Mouse (Mus musculus) CH12.LX (cell line): ENCODE results near the gene Elovl4. TPM values are rescaled to one million over a fixed set of nuclear protein-coding genes. Genes with fewer than 3 reads are reported as not detected.

Experiments used
- DNase-seq: peaks from one replicate; pipeline ENCODE4 v3.0.0-alpha.2; 2013; ENCODE audit errors: extremely low read depth
- H3K27ac ChIP-seq: 2 replicates; pipeline ENCODE4 v1.5.1; 2012; ENCODE audit warnings: low read depth, mild to moderate bottlenecking, control low read depth, moderate library complexity; ENCODE audit not compliant: insufficient read depth
- H3K27me3 ChIP-seq: replicated peaks from 2 replicates; pipeline ENCODE3; 2012; ENCODE audit warnings: inconsistent platforms
- H3K36me3 ChIP-seq, 2 experiments: replicated peaks in 1 of 2; 2 replicates each; pipeline versions ENCODE3 to v1.6.1; 2012; ENCODE audit warnings: inconsistent platforms in 1 of 2, low read length in 1 of 2, mild to moderate bottlenecking in 1 of 2, mixed read lengths in 1 of 2, moderate library complexity in 1 of 2; ENCODE audit not compliant: control insufficient read depth in 1 of 2, insufficient read depth in 1 of 2
- H3K4me1 ChIP-seq, 2 experiments: 2 replicates each; pipeline ENCODE4 v1.6.1; 2012; ENCODE audit warnings: inconsistent platforms in 1 of 2, moderate library complexity in 1 of 2; ENCODE audit not compliant: insufficient read depth in 2 of 2, control insufficient read depth in 1 of 2
- H3K4me2 ChIP-seq: 2 replicates; pipeline ENCODE4 v1.6.1; 2012; ENCODE audit warnings: low read depth, mild to moderate bottlenecking, control low read depth; ENCODE audit not compliant: poor library complexity, insufficient read depth, severe bottlenecking
- H3K4me3 ChIP-seq, 3 experiments: fragments of 150-350 bp in 1 of 3; sonication (generic) in 1 of 3; replicated peaks in 1 of 3; 2 replicates each; pipeline versions ENCODE3 to v1.5.1; 2011 to 2012; ENCODE audit warnings: low read depth in 2 of 3, low read length in 2 of 3, mild to moderate bottlenecking in 2 of 3, moderate library complexity in 2 of 3, control low read depth in 1 of 3, improper control_type of control experiment in 1 of 3, inconsistent platforms in 1 of 3, mixed read lengths in 1 of 3; ENCODE audit not compliant: poor library complexity in 1 of 3
- H3K79me2 ChIP-seq: replicated peaks from 2 replicates; pipeline ENCODE4 v1.6.1; 2012; ENCODE audit warnings: mild to moderate bottlenecking, moderate library complexity; ENCODE audit not compliant: control insufficient read depth, poor library complexity, insufficient read depth, severe bottlenecking; ENCODE audit errors: extremely low read depth
- H3K9ac ChIP-seq: 2 replicates; pipeline ENCODE4 v1.6.1; 2012; ENCODE audit warnings: low read depth, mild to moderate bottlenecking, control low read depth, moderate library complexity; ENCODE audit not compliant: insufficient read depth
- H3K9me3 ChIP-seq: replicated peaks from 2 replicates; pipeline ENCODE3; 2012; ENCODE audit warnings: low read length, inconsistent platforms, mixed read lengths
- CHD1 ChIP-seq: IDR thresholded peaks from 2 replicates; pipeline ENCODE4 v1.6.1; 2012; ENCODE audit warnings: low read depth, low read length, improper control_type of control experiment, inconsistent platforms
- CHD2 ChIP-seq: IDR thresholded peaks from 2 replicates; pipeline ENCODE4 v1.6.1; 2011; ENCODE audit warnings: low read length, improper control_type of control experiment
- CTCF ChIP-seq, 2 experiments: IDR thresholded peaks in 1 of 2; conservative IDR thresholded peaks in 1 of 2; 2 replicates each; pipeline ENCODE4 v1.5.1; 2011 to 2012; ENCODE audit warnings: low read depth in 2 of 2, low read length in 2 of 2, improper control_type of control experiment in 1 of 2, inconsistent platforms in 1 of 2, mild to moderate bottlenecking in 1 of 2, moderate library complexity in 1 of 2
- E2F4 ChIP-seq: IDR thresholded peaks from 2 replicates; pipeline ENCODE4 v1.6.1; 2011; ENCODE audit warnings: low read depth, low read length, improper control_type of control experiment; ENCODE audit not compliant: insufficient replicate concordance
- ELF1 ChIP-seq: IDR thresholded peaks from 2 replicates; pipeline ENCODE4 v1.6.1; 2014; ENCODE audit warnings: low read depth, mild to moderate bottlenecking, inconsistent platforms, low read length, improper control_type of control experiment
- GABPA ChIP-seq: IDR thresholded peaks from 2 replicates; pipeline ENCODE4 v1.6.1; 2012; ENCODE audit warnings: low read depth, low read length, improper control_type of control experiment, inconsistent platforms; ENCODE audit not compliant: insufficient replicate concordance
- HCFC1 ChIP-seq: IDR thresholded peaks from 2 replicates; pipeline ENCODE4 v1.6.1; 2012; ENCODE audit warnings: low read depth, mild to moderate bottlenecking, inconsistent platforms, low read length, improper control_type of control experiment
- IRF4 ChIP-seq: IDR thresholded peaks from 2 replicates; pipeline ENCODE4 v1.6.1; 2014; ENCODE audit warnings: low read depth, mild to moderate bottlenecking, inconsistent platforms, low read length, improper control_type of control experiment
- MAZ ChIP-seq: IDR thresholded peaks from 2 replicates; pipeline ENCODE4 v1.6.1; 2012; ENCODE audit warnings: low read depth, mild to moderate bottlenecking, inconsistent platforms, low read length, improper control_type of control experiment, moderate library complexity
- MEF2A ChIP-seq: IDR thresholded peaks from 2 replicates; pipeline ENCODE4 v1.6.1; 2014; ENCODE audit warnings: low read depth, mild to moderate bottlenecking, inconsistent platforms, low read length, improper control_type of control experiment, borderline replicate concordance
- MXI1 ChIP-seq: IDR thresholded peaks from 2 replicates; pipeline ENCODE4 v1.6.1; 2011; ENCODE audit warnings: mild to moderate bottlenecking, low read depth, low read length, improper control_type of control experiment
- NELFE ChIP-seq: IDR thresholded peaks from 2 replicates; pipeline ENCODE4 v1.6.1; 2011; ENCODE audit warnings: low read depth, low read length, improper control_type of control experiment
- POLR2AphosphoS2 ChIP-seq: IDR thresholded peaks from 2 replicates; pipeline ENCODE4 v1.6.1; 2011; ENCODE audit warnings: low read depth, low read length, improper control_type of control experiment
- RAD21 ChIP-seq: IDR thresholded peaks from 2 replicates; pipeline ENCODE4 v1.6.1; 2011; ENCODE audit warnings: low read depth, mild to moderate bottlenecking, low read length, improper control_type of control experiment, moderate library complexity
- SIN3A ChIP-seq: IDR thresholded peaks from 2 replicates; pipeline ENCODE4 v1.6.1; 2012; ENCODE audit warnings: low read length, improper control_type of control experiment, inconsistent platforms
- SMC3 ChIP-seq: IDR thresholded peaks from 2 replicates; pipeline ENCODE4 v1.6.1; 2011; ENCODE audit warnings: low read depth, low read length, improper control_type of control experiment
- USF2 ChIP-seq: conservative IDR thresholded peaks from 2 replicates; pipeline ENCODE4 v1.6.1; 2011; ENCODE audit warnings: low read depth, low read length, improper control_type of control experiment
- ZC3H11A ChIP-seq: IDR thresholded peaks from 2 replicates; pipeline ENCODE4 v1.6.1; 2012; ENCODE audit warnings: low read depth, mild to moderate bottlenecking, inconsistent platforms, low read length, improper control_type of control experiment
- ZMIZ1 ChIP-seq: IDR thresholded peaks from 2 replicates; pipeline ENCODE4 v1.6.1; 2012; ENCODE audit warnings: low read depth, mild to moderate bottlenecking, inconsistent platforms, low read length, improper control_type of control experiment
- dilution Hi-C: fragments of 300-500 bp; cut with MboI; formaldehyde crosslinking; loops from 2 replicates; pipeline ENCODE4 v1.14.3; 2020; ENCODE audit warnings: low sequenced_read_pairs; ENCODE audit not compliant: extremely low pct_unique_long_range_greater_than_20kb, extremely low pct_ligation_motif_present
- in situ Hi-C: fragments of 300-500 bp; cut with MboI; formaldehyde crosslinking; loops from 3 replicates; pipeline ENCODE4 v1.14.3; 2019; ENCODE audit warnings: low sequenced_read_pairs, low pct_ligation_motif_present, low pct_unique_long_range_greater_than_20kb, mixed read lengths
- polyA plus RNA-seq: library from polyadenylated mRNA; unstranded; fragments of >175 nt; gene quantifications from 2 replicates; pipeline ENCODE4 v1.2.1, GENCODE M21; 2012; ENCODE audit warnings: low read depth; ENCODE audit not compliant: insufficient read length
- total RNA-seq, 2 experiments: library from RNA; depleted of rRNA; stranded (reverse); fragments of 300-350 nt in 1 of 2; fragments of >200 nt in 1 of 2; gene quantifications; 2 replicates each; pipeline ENCODE4 v1.2.3; 2012 to 2014

Gene Elovl4
- total and polyA plus RNA-seq, 3 experiments, result 0.04 TPM; not detected in 2

DNA sequence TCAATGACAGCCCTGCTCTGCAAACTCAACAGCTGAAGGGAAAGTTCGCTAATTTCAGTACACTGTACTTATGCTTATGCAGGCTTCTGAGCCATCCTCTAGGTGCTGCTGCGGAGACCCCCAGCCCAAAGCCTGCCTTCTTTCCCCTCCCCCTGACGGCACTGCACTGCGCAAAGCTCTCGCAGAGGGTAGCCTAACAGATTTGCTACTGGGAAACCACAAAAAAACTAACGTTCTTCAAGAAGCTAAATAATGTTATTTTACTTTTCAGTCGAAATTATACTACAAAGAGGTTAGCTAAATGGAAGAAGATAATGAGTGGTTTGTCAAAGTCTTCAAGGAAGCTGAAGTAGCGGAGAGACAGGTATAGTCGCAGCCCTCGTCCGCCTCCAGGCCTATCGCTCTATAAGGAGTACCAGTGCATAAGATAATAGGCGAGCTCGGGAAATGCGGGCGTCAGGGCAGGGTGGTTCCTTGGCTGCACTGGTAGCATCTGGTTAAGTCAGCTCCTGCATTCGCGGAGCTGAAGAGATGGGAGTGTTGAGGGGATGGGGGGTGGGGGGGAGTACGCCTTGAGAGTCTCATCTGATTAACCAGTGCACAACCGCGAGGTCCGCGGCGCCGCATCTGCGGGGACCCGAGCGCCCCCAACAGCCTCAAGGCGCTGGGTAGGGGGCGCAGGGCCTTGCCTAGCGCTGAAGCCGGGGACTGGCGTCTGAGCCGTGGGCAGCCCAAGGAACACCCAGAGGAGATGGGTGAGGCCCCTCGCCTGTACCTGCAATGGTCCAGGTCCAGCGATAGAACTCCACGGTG lies 707 bp downstream of the Elovl4 start:
- H3K27me3 ChIP-seq, result no peaks in the 10 kb centered on the region
- no peak overlapping the region for H3K9ac ChIP-seq
- H3K79me2 ChIP-seq, result no peaks in the 10 kb centered on the region
- in situ Hi-C loops (no loop called here), dilution Hi-C loops (no loop called here)
- peaks cover 3 to 5% of the 10 kb centered on the region in 2 experiments; a peak in 2 of 4 replicates for H3K4me1 ChIP-seq
- no peak overlapping the region for H3K27ac ChIP-seq
- TF ChIP-seq MEF2A (no peak), CHD2 (no peak), E2F4 (no peak), MXI1 (no peak), MAZ (no peak), NELFE (no peak), ELF1 (no peak), USF2 (no peak), CHD1 (no peak), IRF4 (no peak), HCFC1 (no peak), CTCF (conservative IDR thresholded peaks at IDR 0.05 in 1 of 2, IDR thresholded peaks at IDR 0.05 in 1 of 2; ENCODE audit: low read depth in 2 of 2, low read length in 2 of 2) (no peak)
- H3K36me3 ChIP-seq, result no peaks in the 10 kb centered on the region
- no peak overlapping the region for H3K4me2 ChIP-seq
- no peaks in the 10 kb centered on the region for H3K9me3 ChIP-seq
- DNase-seq, result no peak
- no peak overlapping the region for H3K4me3 ChIP-seq

DNA sequence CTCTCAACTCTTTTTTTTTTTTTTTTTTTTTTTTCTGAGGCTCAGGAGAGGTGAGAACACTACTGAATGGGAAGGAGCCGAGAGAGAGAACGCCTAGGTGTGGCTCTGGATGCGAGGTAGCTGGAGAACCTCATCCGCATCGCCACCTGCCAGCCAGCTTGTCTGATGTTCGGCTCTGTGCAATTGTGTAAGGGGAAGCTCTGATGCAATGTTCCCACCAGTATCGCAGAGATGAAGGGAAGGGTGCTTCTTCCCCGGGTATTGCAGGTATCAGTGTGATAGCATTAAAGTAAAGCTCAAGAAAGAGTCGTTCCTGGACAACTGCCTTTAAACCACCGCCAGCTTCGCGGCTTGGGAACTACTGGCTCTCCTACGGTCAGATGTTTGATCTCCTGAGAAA lies 1.7 kb downstream of the Elovl4 start:
- no peak for DNase-seq
- no peak overlapping the region for H3K4me3 ChIP-seq
- H3K79me2 ChIP-seq, result no peaks in the 10 kb centered on the region
- no peak overlapping the region for H3K9ac ChIP-seq
- no peak overlapping the region for H3K4me2 ChIP-seq
- in situ Hi-C loops, result no loop called here
- H3K4me1 ChIP-seq, result peaks cover 3 to 5% of the 10 kb centered on the region in 2 experiments; a peak in 2 of 4 replicates
- H3K27ac ChIP-seq, result no peak overlapping the region
- dilution Hi-C loops, result no loop called here
- TF ChIP-seq CTCF (conservative IDR thresholded peaks at IDR 0.05 in 1 of 2, IDR thresholded peaks at IDR 0.05 in 1 of 2; ENCODE audit: low read depth in 2 of 2, low read length in 2 of 2) (no peak), ELF1 (no peak), MEF2A (no peak), POLR2AphosphoS2 (no peak), SMC3 (no peak), HCFC1 (no peak), ZC3H11A (no peak), GABPA (no peak), RAD21 (no peak), ZMIZ1 (no peak), SIN3A (no peak), E2F4 (no peak), MXI1 (no peak)
- H3K9me3 ChIP-seq, result no peaks in the 10 kb centered on the region
- no peaks in the 10 kb centered on the region for H3K27me3 ChIP-seq
- H3K36me3 ChIP-seq, result no peaks in the 10 kb centered on the region
